Mouse (Mus musculus) adrenal gland, postnatal 36 days (tissue): Measurements from ENCODE around the gene Fam160a1. TPM values are rescaled to one million over a fixed set of nuclear protein-coding genes. Genes with fewer than 3 reads are reported as not detected.

ENCODE experiments used
- DNase-seq, 2 experiments: peaks; one replicate each; pipeline ENCODE4 v3.0.0; 2021; ENCODE audit warnings: mixed read lengths in 1 of 2
- total RNA-seq, 2 experiments: library from RNA; stranded (reverse); gene quantifications; 2 replicates each; pipeline ENCODE4 v1.2.3; 2021

Gene Fam160a1
- total RNA-seq, 2 experiments from 2014 or later, result 5.1 to 7.1 TPM

DNA sequence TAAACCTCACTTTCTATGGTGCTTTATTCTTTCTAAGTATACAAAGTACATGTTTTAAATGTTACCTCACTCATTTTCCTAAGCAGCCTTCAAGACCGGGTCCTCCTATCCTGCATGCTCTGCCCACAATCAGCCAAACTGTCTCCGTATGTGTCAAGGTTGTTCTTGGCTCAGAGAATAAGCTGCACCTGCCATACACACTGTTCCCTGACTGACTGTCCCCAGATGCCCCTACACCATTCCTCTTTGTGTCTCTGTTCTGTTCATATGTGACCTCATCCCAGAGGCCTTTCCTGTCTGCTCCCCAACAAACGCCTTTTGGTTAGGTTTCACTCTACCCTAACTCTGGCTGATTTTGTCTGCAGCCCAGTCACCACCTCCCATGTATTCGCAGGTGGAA is 10.2 kb upstream of the Fam160a1 start:
- DNase-seq, result no peak

DNA sequence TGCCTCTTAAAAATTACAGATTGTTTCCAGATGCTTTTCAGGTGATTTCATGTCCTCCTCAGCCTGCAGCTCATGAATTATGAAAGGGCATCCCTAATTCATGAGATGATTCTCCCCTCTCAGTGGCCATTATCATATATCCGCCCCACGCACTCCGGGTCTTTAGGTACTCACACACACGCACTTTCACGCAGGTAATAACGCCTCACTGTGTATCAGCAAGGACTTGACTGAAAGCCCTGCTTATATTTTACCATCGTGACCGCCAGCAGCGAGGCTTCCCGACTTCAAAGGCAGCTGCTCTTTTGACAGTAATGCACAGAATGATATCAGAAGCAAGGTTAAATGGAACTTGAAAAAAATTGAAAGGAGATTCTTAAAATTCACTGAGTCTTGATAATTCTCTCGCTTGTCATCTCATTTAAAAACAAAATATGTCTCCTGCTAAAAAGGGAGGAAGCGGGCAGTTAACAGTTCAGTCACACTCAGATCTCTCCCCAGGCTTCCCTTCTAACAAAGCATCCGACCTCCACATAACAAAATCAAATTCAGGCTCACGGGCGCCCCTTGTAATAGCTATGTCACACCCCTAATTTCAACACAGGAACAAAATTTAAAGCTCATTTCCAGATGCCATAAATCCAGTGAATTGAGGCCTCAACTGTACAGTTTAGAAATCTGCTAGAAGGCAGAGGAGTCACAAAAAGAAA is 3.9 kb upstream of the Fam160a1 start:
- no peak for DNase-seq

DNA sequence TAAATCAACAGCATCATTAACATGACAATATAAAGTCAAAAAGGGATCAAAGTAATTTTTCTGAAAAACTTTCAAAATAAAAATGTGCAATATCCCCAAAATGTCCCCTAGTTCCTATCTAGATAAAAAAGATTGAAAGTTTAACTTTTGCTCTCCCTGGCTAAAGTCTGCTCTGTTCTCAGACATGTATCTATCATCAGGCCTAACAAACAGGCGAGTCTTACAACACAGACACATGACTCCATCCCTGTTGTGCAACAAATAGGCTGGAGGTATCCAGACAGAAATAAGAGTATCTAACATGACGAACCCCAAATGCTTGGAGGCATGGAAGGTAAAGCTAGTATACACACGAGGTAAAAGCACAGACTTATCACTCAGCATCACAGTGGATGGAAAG is 2.2 kb upstream of the Fam160a1 start:
- no peak for DNase-seq

DNA sequence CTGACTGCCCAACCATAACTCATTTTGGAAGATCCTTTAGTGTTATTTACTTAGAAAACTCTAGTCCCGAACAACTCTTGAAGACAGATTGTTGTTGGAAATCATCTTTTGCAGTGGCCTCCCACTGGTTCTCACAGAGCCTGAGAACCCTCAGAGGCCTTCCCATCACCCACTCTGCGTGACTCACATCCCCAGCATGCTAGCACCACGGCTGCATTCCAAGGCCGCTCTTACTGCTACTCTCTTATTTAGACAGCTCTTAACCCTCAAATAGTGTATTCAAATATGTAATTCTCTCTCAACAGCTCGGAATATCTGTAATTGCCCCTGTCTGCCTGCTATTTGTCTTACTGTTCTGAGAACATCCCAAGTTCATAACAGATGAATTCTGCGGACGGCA is 2.9 kb downstream of the Fam160a1 start:
- DNase-seq, result peak; percentile 85

DNA sequence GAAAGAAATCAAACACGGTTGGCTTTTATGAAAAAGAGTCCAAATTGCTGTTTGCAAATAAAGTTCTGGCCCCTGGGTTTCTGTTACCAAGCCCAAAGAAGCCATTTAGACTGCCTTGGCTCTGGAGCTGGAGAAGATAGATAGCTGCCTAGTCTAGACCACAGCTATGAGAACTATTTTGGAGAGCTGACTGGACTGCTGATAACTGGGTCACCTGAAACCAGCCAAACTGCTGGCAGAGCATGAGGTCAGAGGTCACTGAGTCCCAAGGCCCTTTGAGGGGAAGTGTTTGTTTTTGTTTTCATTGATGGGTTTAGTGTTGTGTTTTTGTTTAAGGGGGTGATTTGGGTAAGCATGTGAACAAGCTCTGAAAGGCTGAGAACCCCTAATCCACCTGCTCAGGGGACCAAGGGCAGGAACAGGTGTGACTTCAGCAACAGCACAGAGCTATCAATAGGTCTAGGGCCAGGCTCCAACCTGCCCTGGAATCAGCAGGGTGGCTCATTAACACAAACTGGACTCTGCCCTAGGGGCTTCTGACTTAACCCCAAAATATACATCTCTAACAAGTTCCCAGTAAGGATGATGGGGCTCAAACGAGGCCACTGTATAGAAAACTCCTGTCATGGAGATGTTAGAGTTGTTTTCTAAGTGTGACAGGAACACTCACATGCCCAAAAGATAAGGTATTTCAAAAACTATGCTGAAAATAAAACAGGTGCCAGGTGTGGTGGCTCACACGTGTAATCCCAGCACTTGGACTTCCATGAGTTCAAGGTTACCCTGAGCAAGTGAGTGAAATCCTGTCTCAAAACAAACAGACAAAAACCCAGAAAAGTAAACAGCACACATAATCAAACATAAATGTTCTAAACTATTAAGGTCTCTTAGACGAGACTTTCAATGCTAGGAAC is 3.7 kb downstream of the Fam160a1 start:
- DNase-seq, result peak; percentile 10 to 25

DNA sequence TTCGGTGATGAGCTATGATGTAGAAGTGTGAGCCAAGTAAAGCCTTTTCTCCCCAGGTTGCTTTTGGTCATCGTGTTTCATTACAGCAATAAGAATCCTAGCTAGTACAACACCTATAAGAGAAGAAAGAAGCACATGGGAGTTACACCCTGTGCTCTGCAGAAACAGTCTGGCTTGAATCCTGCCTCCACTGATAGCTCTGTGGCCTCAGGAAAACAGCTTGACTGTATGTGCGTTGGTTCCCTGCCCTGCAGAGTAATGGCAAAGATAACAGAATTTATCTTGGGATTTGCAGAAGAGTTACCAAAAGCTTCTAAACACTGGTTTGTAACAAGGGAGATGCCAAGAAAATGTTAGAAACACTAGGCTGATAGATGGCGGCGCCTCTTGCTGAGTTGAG is 5.1 kb downstream of the Fam160a1 start:
- no peak for DNase-seq

DNA sequence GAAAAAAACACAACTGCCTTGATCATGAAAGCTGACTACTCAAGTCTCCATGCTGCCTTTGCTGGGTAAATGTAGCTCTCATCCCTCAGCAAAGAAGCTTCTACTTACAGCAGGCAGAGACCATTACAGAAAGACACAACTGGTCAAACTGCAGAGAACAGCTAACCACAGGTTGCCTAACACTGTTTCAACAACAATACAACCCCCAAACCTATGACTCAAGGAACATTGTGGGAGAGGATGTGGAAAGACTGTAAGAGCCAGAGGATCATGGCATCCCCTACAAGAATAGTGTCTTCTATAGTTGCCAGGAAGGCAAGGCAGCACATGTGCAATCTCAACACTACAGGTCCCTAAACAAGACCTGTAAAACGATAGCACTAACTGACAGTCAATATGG is 23.9 kb downstream of the Fam160a1 start:
- DNase-seq, result no peak

DNA sequence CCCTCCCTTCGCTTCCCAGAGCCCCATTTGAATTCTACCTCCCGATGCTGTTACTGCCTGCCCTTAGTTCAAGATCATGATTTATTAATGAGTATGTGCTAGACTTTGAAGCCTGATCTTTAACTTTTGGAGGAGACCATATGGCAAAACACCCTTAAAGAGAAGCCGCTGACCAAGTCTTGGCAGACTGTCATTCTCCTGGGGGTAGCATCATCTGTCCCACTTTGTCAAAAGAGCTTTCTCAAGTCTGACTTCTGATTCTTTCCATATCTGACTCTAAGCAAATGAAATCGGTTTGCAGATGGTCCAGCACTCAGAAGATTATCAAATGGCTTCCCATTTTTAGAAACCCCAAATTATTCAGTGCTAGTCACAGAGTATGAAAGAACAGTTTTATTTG is 27.3 kb downstream of the Fam160a1 start:
- DNase-seq, result no peak

DNA sequence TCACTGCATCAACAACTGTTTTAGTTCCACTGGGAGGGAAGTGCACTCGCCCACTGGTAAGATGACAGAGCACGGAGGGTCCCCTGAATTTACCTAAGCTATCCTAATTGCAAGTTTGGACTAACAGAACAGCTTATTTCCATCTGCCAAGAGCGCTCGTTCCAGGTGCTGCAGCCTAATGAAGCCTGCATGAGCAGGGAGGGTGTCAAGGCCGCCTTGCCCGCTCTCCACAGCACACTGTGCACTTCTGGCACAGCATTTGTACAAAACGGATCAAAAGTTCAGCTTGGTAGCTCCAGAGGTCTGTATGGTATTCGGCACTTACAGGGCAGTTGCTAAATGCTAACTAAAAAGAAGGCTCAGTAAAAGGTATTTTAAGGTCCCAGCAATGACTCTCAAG is 30.6 kb downstream of the Fam160a1 start:
- peak in 1 of 2 experiments; percentile 15 for DNase-seq

DNA sequence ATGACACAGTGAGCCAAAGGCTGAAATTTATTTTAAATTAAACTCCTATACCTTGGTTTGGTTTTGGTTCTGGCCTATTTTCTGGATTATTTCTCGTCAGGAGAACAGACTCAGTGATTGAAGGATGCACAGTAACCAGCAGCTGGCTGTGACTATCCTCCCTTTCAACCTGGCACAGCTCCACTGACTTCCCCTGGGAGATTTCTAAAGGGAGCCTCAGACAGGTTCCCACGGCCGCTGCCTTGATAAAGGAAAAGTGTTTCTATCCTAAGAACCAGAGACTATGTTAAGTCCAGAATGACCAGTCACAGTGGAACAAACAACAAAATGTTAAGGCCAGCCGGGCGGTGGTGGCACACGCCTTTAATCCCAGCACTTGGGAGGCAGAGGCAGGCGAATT is 36.2 kb downstream of the Fam160a1 start:
- DNase-seq, result no peak

DNA sequence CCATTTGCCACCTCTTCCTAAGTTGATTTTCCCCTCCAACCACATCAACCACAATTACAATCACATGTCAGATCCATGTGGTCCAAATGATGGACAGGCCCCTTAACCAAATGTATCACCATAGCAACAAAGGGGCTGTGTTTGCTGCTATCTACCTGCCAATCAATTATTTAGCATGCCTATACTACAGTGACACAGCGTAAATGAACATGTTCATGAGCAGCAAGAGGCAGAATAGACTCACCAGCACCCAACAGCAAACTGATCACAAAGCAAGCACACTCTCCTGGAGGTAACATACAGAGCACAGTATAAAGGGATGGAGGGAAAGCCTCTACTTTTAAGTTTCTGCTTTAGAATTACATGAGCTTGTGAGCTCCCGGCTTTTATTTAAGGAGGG is 36.8 kb downstream of the Fam160a1 start:
- DNase-seq, result no peak

DNA sequence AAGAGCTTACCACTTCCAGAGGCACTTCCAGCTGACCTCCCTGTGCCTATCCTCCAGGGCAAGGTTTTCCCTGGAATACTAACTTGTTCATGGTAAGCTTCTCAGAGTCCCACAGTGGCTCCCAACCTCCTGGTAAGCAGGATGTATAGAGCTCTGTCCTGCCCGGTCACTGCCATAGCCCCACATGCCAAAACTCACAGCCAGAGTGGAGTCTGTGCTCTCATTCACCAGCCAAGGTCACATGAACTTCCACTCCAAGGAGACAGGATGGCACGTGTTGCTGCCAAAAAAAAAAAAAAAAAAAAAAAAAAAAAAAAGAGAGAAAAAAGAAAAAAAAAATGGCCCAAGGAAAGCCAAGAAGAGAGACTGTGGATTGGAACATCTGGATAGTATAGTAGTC is 39.2 kb downstream of the Fam160a1 start:
- peak; percentile 7 to 15 for DNase-seq

DNA sequence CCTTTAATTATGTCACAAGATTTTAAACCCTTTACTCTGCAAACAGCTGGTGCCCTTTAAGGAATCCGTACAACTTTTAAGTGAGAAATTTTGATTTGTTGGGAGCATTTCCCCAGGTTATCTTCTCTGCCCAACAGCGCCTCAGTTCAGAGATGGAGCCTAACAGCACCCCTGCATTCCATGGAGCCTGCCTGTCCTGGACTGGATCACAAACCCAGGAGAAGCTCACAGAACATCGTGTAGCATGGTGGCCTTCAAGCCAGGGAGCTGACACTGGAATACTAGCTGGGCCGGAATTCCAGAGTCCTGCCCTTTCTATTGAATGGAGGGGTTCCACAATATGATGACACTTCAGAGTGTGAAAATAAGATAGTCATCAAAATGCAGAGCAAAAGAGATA is 39.7 kb downstream of the Fam160a1 start:
- DNase-seq, result no peak

DNA sequence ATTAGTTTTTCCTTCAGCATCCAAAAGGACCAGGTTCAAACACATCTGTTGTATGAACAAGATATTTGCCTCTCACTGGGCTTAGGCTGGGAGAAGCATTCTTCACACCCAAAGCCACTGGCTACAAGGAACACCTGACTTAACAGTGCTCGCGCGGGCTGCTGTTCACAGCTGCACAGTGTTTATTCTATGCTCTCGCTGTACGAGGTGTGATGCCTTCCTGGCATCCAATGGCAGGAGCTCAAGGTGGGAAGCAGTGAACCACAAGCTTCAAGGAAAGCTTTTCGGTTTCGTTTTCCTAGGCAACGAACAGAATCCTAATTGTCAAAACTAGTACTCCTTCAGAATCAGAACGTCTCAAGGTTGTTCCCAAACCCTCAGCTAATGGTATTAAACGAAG is 40.4 kb downstream of the Fam160a1 start:
- no peak for DNase-seq

DNA sequence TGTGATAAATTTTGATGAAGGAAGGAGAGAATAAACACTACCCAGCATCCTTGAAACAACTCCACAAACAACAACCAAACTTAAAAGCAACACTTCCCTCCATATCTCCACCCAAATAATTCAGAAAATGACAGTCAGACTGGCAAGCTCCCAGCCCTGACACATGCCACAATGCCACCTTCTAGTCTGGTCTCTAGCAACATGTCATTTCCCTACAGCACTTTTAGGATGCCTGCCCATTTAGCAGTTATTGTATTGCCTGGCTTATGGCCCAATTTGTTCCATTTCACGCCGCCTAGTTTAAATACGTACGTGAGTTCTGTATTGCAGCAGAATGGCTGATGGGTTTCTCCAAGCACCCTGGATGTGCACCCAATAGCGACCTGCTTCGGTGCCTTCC is 41.0 kb downstream of the Fam160a1 start:
- DNase-seq, result no peak

DNA sequence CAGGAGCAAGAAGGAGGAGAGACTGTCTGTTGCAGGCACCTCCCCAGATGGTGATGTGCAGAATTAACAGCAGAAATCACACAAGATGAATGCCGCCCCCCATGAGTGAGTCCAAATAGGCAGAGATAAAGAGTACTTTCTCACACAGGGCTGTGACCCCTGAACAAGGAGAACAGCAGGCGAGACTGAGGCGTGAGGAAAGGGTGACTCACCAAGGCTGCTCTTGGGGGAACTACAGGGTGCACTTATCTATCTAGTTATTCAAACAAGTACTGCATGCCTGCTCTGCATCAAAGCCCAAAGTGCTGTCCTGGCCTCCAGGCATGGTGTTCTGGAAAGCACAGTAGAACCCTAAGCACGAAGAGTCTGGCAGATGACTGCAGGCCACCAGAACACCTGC is 43.2 kb downstream of the Fam160a1 start:
- DNase-seq, result peak; percentile 32 to 51

DNA sequence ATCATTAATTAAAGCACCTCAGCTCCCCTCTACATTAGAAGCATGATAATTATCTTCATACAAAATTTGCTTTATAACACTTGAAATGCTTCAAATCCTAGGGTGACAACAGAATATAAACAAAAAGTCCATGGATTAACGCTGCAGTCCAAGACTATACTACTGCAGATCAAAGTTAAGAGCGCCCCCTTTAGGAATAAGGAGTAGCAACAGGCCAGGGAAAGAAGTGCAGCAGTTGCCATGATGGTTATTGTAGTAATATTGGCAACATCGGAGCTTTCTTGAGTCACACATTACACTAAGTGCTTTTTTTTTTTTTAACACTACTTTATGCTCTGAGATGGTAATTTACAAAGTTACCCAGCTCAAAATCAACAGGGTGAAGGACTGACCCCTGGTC is 43.7 kb downstream of the Fam160a1 start:
- DNase-seq, result peak in 1 of 2 experiments; percentile 7

DNA sequence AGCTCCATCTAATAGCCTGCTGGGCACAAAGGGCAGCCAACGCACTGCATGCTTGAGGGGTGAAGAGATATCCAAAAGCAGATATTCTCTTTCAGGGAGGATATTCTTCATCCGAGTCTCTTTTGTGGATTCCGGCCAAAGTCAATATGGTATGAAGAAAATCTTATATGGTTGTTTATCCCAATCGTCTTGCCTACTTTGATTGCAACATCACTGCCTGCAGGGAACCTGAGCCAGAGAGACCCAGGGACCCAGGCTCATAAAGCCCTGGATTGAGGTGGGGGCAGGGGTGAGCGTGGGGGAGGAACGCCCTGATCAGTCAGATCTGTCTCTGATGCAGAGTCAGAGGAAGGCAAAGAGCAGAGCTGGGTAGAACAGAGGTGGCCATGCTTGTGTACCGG is 52.2 kb downstream of the Fam160a1 start:
- DNase-seq, result no peak

DNA sequence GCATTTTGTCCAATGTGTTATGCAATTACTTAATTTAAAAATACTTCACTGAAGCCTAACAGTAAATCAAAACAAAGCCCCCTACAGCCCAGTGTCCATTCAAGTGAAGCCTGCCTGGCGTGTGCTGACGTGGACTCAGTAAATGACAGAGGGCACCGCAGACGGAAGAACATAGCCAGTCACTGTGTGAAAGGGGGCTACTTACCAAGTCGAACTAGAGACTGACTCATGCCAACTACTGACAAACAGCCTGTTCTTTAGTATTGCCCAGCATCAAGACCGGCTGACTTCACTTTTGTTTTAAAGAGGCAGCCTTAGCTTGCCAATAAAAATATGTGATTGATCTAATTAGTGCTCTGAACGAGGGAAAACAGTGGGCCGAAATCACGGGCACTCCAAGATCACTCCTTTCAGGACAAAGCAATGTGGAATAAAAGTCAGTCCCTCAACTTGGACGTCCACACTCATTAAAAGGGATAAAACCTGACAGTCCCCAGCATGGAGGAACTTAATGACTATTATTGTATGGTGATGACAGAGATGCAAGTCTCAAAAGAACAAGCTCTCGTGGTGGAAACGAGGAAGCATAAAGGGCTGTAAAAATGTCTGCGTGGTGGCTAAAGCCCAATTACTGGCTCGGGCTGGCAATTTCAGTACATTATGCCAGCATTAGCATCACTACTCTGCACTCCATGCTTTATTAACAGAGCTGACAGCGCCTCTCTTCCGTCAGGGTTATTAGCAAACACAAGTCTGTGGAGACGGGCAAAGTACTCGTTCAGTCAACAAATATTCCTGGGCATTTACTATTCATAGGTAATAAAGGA is 52.9 kb downstream of the Fam160a1 start:
- DNase-seq, result no peak

DNA sequence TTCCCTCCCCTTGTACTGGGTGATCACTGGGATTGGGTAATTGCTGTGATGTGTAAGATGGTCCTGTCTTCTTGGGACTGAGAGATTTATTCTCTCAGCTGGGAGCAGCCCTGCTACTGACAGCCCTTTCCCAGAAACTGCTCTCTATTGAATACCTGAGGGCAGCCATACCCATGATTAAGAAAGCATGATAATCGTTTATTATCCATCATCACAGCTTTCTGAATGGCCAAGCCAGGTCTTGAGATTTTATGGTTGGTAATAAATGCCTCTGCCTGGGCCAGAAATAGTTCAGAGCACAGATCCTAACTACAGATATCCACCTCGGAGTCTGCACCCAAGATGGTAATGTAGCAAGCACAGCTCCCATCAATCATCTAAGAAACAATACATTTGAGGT is 59.1 kb downstream of the Fam160a1 start:
- DNase-seq, result no peak

DNA sequence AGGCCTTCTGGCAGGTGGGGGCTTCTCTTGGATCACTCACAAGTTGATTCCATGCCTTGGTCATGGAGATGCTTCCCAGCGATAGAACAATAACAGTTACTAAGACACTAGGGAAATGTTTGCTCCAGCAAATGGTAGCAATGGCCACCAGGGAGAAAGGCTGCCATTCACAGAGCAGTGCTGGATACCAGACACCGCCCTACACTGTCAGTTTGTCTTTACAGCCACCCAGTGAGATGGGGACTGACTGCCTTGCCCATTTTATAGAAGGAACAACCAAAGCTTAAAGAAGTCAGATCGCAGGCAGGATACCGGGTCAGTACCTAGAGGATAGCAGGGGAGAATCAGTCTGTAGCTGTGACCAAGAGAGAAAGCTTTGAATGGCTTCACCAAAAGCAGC is 59.7 kb downstream of the Fam160a1 start:
- DNase-seq, result no peak

DNA sequence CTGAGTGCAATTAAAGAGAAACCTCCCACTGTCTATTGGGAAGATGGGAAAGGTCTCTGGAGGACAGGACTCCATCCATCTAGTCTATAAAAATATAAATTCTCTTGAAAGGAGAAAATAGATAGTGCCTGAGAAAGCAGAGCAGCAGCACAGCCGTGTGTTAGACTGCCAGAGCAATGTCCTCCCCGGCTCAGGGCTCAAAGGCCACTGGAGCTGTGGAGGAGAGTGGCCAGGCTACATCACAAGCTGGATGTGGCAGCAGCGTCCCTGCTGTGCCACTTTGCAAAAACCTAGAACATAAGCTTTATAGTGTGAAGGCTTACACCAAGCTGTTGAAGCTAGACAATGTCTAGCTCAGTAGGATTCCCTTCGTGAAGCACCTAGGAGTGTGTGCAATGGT is 67.7 kb downstream of the Fam160a1 start:
- DNase-seq, result no peak

DNA sequence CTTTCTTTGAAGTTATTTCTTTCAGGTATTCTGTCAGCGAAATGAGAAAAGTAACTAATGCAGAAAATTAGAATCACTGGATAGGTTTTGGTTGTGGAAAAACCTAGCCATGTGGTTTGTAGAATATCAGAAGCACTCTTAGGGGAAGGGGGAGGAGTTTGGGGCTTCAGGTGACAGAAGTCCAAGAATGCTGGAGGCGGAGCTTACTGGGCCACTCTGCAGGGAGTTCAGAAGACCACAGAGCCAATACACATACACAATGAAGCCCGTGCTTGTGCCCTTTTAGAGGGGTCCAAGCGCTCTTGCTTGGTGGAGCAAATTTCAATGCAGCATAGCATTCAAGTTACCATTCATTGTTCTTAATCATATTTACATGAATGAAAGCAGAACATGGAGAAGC is 68.2 kb downstream of the Fam160a1 start:
- DNase-seq, result no peak
